Mouse (Mus musculus): ENCODE results near the gene Dapk3.

Dapk3 gene

DNA sequence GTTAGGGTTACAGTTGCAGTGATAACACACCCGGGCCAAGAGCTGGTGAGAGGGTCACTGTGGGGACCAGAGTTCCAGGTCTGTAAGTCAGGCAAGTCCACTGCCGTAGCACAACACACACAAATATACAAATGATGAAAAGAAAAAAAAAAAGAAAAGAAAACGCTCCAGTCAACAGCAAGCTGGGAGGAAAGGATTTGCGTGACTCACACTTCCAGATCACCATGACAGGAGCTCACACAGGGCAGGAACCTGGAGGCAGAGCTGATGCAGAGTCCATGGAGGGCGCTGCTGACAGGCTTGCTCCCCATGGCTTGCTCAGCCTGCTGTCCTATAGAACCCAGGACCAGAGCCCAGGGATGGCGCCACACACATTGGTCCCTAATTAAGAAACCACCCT, 51.4 kb downstream of the Dapk3 start:
- CTCF ChIA-PET = interaction anchor here (0.6 to 0.7 kb wide), 2 partner anchors 637 to 1337 kb away, joined by 3 read pairs; no protein-coding TSS in a partner anchor

DNA sequence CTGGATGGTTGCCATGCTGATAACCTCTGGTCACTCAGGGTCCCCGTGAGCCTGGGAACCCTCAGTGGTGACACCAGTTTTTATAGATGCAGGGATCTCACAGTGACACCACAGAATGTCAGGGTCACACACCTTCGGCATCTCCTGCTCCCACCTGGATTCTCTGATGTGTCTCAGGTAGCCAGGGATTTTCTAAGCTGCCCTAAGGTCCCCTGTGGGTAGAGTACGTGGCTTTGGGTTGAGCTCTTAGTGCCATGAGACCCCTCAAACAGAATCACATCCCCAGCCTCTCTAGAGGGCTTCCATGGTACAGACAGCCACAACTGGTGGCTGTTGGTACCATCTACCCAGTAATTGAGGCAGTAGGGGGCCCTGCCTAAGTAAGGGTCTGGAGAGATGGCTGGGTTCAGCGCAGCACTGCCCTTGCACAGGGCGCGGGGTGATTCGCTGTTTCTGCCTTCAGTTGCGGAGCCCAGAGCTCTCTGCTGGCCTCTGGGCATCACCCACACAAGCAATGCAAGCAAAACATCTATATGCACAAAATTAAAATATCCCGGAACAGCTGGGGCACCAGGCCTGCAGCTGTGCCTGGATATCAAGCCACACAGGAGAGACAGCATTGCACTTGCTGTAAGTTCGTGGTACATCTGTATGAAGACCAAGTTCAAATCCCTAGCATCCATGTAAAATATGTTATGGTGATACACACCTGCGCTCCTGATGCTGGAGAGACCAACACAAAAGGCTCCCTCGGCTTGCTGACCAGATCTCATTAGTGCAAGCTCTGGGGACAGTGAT, 53.9 kb downstream of the Dapk3 start:
- CTCF ChIA-PET = interaction anchor here (1.0 to 1.4 kb wide), 2 partner anchors 7 to 13 kb away, joined by 4 to 6 read pairs; no protein-coding TSS in a partner anchor

DNA sequence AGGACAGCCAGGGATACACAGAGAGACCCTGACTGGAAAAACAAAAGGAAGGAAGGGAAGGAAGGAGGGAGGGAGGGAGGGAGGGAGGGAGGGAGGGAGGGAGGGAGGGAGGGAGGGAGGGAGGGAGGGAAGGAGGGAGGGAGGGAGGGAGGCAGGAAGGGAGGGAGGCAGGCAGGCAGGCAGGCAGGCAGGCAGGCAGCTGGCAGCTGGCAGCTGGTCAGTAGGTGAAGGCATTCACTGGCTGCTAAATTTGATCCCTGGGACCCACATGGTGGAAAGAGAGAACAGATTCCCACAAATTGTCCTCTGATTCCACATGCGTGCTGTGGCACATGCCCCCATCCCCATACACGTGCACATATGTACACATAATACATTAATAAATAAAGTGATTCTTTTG, 55.8 kb downstream of the Dapk3 start:
- CTCF ChIA-PET = no interaction called here

DNA sequence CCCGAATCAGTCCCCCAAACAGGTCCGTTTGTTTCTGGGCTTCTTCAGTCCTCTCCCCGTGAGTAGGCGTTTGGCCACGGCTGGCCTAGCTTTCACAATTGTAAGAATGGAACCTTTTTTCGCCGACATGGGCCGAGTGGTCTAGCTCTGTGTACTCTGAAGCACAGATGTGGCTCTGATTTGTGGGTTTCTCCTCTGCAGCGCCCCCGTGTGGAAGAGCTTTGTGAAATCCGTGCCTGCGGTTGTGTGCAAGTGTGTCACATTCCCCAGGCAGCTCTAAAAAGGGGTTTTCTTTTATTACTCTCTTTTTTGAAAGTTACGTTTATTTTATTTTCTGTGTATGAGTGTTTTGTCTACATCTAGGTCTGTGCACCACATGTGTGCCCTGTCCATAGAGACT, 58.1 kb downstream of the Dapk3 start:
- CTCF ChIA-PET = no interaction called here

DNA sequence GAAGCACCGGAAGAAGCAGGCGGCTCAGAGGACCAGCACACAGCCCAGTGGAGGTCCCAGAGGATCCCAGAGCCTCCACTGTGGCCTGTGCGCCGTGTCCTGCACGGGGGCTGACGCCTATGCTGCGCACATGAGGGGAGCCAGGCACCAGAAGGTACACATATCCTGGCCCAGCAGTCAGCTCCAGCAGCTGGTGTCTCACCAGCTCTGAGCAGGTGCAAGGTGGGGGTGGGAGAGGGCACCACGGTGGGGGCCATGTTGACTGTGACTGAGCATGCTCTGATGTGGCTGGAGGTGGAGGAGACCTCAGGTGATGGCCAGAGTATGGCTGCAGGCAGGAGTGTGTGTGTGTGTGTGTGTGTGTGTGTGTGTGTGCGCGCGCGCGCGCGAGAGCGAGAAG, 59.2 kb downstream of the Dapk3 start:
- CTCF ChIA-PET = interaction anchor here (0.6 kb wide), 2 partner anchors 127 to 525 kb away, joined by 3 to 6 read pairs; no protein-coding TSS in a partner anchor

All from spleen, embryonic (tissue).